Mouse (Mus musculus): ENCODE data around the gene Slc28a1.
"Not testable (repeated sequence)": the region's sequence is repeated elsewhere in the genome, so short reads cannot be mapped to it uniquely, and the experiment has no call there.

DNA sequence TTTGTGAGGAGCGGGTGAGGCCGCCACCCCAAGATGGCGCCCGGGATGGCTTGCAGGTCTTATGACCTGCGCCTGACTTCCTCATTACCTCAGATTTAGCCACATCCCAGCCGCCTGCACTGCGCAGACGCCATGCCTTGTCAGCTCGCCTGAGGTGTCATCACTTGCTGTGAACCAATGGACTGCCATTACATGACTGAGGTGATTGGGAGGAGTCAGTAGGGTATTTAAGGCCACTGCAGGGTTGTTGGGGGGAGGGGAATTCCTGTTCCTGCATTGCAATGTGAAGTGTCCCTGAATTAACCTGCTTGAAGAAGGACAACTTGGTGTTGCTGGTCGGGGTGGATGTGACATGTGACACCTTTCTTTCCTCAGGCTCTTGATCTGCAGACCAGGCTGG is 89.0 kb downstream of the Slc28a1 start:
- TF ChIP-seq CTCF (IDR thresholded peaks at IDR 0.05; ENCODE audit: control insufficient read depth, insufficient read depth, insufficient replicate concordance, low read depth, low read length); POLR2A (IDR thresholded peaks at IDR 0.05; ENCODE audit: control insufficient read depth, low read depth, low read length): not testable (repeated sequence)

Measured in testis, adult 2 months (tissue).